Mouse (Mus musculus) C2C12 (cell line): ENCODE data around the gene Nat8f5.
"Not testable (repeated sequence)": the region's sequence is repeated elsewhere in the genome, so short reads cannot be mapped to it uniquely, and the experiment has no call there.

ENCODE experiments used
- CEBPB ChIP-seq: IDR thresholded peaks from one replicate; pipeline ENCODE4 v1.6.1; 2011; ENCODE audit warnings: low read depth, mild to moderate bottlenecking, control low read depth, moderate library complexity
- CTCF ChIP-seq: IDR thresholded peaks from one replicate; pipeline ENCODE4 v1.5.1; 2011; ENCODE audit not compliant: control insufficient read depth, insufficient read depth, insufficient read length
- MAX ChIP-seq: IDR thresholded peaks from one replicate; pipeline ENCODE4 v1.6.1; 2011; ENCODE audit warnings: mild to moderate bottlenecking, control low read depth
- MYOG ChIP-seq: IDR thresholded peaks from one replicate; pipeline ENCODE4 v1.6.1; 2011; ENCODE audit not compliant: control insufficient read depth, insufficient read length; ENCODE audit errors: extremely low read depth
- USF1 ChIP-seq: IDR thresholded peaks from one replicate; pipeline ENCODE4 v1.6.1; 2011; ENCODE audit warnings: low read depth, mild to moderate bottlenecking, control low read depth, moderate library complexity

- TF ChIP-seq CTCF, USF1, MYOG, CEBPB, MAX: not testable (repeated sequence)
Measured at GRCm38 (mm10) chr6:85835104-85835503, 14.3 kb upstream of the Nat8f5 start.
